Mouse (Mus musculus) left cerebral cortex, adult 2 months (tissue): ENCODE results near the gene Alpi. TPM values are rescaled to one million over a fixed set of nuclear protein-coding genes. Genes with fewer than 3 reads are reported as not detected.

Experiments used
- DNase-seq, 2 experiments: peaks; one replicate each; pipeline ENCODE4 v3.0.0; 2021 to 2022; ENCODE audit warnings: low spot score in 2 of 2, mixed read lengths in 1 of 2; ENCODE audit errors: extremely low spot score in 1 of 2
- H3K27ac ChIP-seq: fragments of 200-600 bp; 2 replicates; pipeline ENCODE4 v1.8.1; 2022
- H3K4me3 ChIP-seq: fragments of 200-600 bp; 2 replicates; pipeline ENCODE4 v1.8.1; 2022
- CTCF ChIP-seq: fragments of 200-600 bp; IDR thresholded peaks from 2 replicates; pipeline ENCODE4 v1.8.1; 2022; ENCODE audit warnings: antibody characterized with exemption, mild to moderate bottlenecking, moderate library complexity
- intact Hi-C: fragments of 180-260 bp; cut with DNase I; formaldehyde crosslinking; loops from one replicate; pipeline ENCODE4 v1.15.1; 2025
- long read RNA-seq, 2 experiments: library from polyadenylated mRNA; stranded (forward); transcript quantifications; one replicate each; pipeline ENCODE4 v2.0.0; 2021; ENCODE audit warnings: borderline mapping rate in 2 of 2
- total RNA-seq, 2 experiments: library from RNA; stranded (reverse); gene quantifications; 2 replicates each; pipeline ENCODE4 v1.2.3; 2021

Alpi gene
- total RNA-seq, result not detected
- long read RNA-seq, experiment 1, result 0 reads
- long read RNA-seq, experiment 2, result 0 reads

DNA sequence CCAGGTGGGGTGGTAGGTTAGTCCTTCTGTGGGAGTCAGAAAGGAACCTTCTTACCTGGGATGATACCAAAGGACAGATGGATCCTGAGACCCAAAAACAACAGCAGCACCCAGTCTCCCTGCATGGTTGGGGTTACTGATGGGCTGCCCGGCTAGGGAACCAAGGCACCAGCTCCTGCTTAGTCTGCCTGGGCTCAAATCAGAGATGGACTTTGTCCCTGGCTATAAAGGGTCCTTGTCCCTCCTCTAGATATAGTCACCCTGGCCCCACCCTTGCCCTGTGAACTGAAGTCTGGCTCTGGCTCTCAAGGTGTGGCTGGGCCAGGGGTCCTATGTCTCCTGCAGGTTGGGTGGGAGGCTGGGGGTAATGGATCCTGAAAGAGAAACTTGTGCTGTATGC lies at the start of gene Alpi:
Gene Alpi, minus strand, starts transcription at position 196 of the 400 bp plus-strand sequence.
- no peak for DNase-seq

GRCm38 (mm10) chr1:87149422-87149821 lies 48.0 kb upstream of the Alpi start:
- Histone ChIP-seq H3K4me3 (no peak overlapping the region), H3K27ac (no peak overlapping the region)
- no peak for TF ChIP-seq CTCF
- intact Hi-C loops, result no loop called here
- DNase-seq, result no peak

More for the DNA sequence above, at the start of gene Alpi:
- Histone ChIP-seq H3K27ac (no peak within 1 kb of the TSS), H3K4me3 (no peak within 1 kb of the TSS)
- TF ChIP-seq CTCF, result no peak
- intact Hi-C loops, result no loop called here

- Histone ChIP-seq H3K4me3 (no peak overlapping the region), H3K27ac (no peak overlapping the region)
- no peak for TF ChIP-seq CTCF
- intact Hi-C loops, result no loop called here
- no peak for DNase-seq
Measured at GRCm38 (mm10) chr1:87143141-87143540, 41.7 kb upstream of the Alpi start.

- no peak for DNase-seq
- intact Hi-C loops, result no loop called here
- no peak for TF ChIP-seq CTCF
Measured at GRCm38 (mm10) chr1:87142456-87142855, 41.0 kb upstream of the Alpi start.

GRCm38 (mm10) chr1:87141550-87141949 lies 40.1 kb upstream of the Alpi start:
- H3K4me3 ChIP-seq, result no peak overlapping the region
- intact Hi-C loops, result no loop called here
- no peak for DNase-seq
- no peak overlapping the region for H3K27ac ChIP-seq
- TF ChIP-seq CTCF, result no peak

More at GRCm38 (mm10) chr1:87142456-87142855, 41.0 kb upstream of the Alpi start:
- Histone ChIP-seq H3K27ac (no peak overlapping the region), H3K4me3 (no peak overlapping the region)

- no peak for DNase-seq
- Histone ChIP-seq H3K27ac (no peak overlapping the region), H3K4me3 (no peak overlapping the region)
- no peak for TF ChIP-seq CTCF
- intact Hi-C loops, result no loop called here
Measured at GRCm38 (mm10) chr1:87131803-87132202, 30.4 kb upstream of the Alpi start.

DNA sequence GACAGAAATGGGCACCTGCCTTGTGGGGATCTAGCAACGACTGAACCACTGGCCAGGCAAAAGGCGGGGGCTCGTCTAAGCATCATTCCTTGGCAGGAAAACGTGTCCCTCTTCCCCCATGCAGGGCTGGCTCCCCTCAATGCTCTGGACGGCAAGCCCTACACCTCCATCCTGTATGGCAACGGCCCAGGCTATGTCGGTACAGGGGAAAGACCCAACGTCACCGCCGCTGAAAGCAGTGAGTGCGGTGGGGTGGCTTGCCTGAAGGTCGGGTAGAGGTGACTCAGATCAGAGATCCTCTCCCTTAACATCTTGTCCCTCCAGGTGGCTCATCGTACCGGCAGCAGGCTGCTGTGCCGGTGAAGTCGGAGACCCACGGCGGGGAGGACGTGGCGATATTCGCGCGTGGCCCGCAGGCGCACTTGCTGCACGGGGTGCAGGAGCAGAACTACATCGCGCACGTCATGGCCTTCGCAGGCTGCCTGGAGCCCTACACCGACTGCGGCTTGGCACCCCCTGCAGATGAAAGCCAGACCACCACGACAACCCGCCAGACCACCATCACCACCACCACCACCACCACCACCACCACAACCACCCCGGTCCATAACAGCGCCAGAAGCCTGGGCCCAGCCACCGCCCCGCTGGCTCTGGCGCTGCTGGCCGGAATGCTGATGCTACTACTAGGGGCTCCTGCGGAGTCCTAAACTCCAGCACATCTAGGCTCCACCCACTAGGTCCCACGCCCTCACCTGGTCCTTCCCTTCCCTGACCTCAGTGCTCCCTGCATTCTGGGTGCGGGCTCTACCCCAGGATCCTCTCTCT lies 26.0 kb upstream of the Alpi start:
- H3K4me3 ChIP-seq, result peak overlapping the region; percentile 29
- DNase-seq, result peak; percentile 39 to 43
- peak; percentile 30 for TF ChIP-seq CTCF
- intact Hi-C loops, result no loop called here
- H3K27ac ChIP-seq, result peak overlapping the region; percentile 19; the same call in 1 of the 2 replicates

- no peak for TF ChIP-seq CTCF
- H3K27ac ChIP-seq, result no peak within 1 kb of the TSS
- intact Hi-C loops, result no loop called here
- DNase-seq, result no peak
- H3K4me3 ChIP-seq, result no peak within 1 kb of the TSS
Measured at GRCm38 (mm10) chr1:87124673-87125072, 23.3 kb upstream of the Alpi start, which contains the start of gene Akp3. Akp3 (plus strand) TSS chr1:87124973.

DNA sequence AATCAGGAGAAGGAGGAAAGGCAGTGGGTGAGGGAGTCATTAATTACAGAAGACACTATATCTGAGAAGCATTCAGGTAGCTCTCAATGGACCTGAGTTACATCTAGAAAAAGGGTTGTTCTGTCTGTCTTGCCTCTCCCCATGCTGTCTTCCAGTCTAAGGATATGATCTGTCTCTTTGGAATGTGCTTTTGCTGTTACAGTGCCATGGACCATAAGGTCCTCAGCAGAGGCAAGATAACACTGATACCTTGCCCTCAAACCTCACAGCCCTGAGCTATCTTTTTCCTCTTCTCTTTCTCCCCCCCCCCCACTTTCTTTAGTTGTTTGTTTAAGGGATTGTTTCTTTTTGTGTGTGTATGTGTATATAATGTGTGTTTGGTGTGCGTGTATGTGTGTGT lies 13.4 kb upstream of the Alpi start:
- H3K4me3 ChIP-seq, result no peak overlapping the region
- intact Hi-C loops, result no loop called here
- DNase-seq, result no peak
- no peak overlapping the region for H3K27ac ChIP-seq
- TF ChIP-seq CTCF, result no peak

DNA sequence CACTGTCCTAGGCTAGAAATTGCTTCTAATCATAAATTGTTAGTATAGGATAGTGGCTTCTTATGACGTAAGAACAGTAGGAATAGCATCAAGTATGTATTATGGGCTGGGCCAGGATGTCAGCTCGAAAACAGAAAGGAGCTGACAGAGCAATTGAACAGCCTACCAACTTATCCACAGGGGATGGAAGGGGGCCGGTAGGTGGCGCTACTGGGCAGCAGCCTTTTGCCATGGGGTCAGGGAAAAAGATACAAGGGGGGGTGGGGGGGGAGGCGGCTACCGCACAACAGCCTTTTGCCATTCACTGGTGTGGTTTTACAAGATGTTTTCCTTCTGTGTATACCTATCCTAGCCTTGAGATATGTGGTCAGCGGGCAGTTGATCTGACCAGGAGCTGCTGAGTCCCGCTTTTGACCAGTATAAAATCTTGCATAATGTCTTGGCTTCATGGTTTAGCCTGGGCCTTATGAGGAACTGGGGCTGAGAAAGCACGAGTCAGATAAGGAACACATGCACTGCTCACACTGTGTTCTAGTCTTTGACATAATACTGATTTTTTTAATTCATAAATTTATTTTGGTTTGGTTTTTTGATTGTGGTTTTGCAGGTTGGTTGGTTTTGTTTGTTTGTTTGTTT lies 10.4 kb upstream of the Alpi start:
- Histone ChIP-seq H3K4me3 (no peak overlapping the region), H3K27ac (no peak overlapping the region)
- DNase-seq, result no peak
- TF ChIP-seq CTCF, result peak; percentile 48
- intact Hi-C loops, result no loop called here

- intact Hi-C loops, result no loop called here
- H3K27ac ChIP-seq, result no peak overlapping the region
- TF ChIP-seq CTCF, result no peak
- no peak overlapping the region for H3K4me3 ChIP-seq
- DNase-seq, result no peak
Measured at GRCm38 (mm10) chr1:87108564-87108963, 7.2 kb upstream of the Alpi start.

- intact Hi-C loops, result no loop called here
- no peak for TF ChIP-seq CTCF
- DNase-seq, result no peak
Measured at GRCm38 (mm10) chr1:87106536-87106935, 5.1 kb upstream of the Alpi start.

More at GRCm38 (mm10) chr1:87106536-87106935, 5.1 kb upstream of the Alpi start:
- H3K4me3 ChIP-seq, result no peak overlapping the region
- no peak overlapping the region for H3K27ac ChIP-seq
